Mouse (Mus musculus): ENCODE data around the gene Amy2a5. TPM values are rescaled to one million over a fixed set of nuclear protein-coding genes. Genes with fewer than 3 reads are reported as not detected.
"Not testable (repeated sequence)": the region's sequence is repeated elsewhere in the genome, so short reads cannot be mapped to it uniquely, and the experiment has no call there.

Amy2a5 gene
- 0.99 and 9.9 TPM in 2 replicates for polyA plus RNA-seq (2015; fragmentation: Nextera tagmentation; extraction: Ambion mirVana)

DNA sequence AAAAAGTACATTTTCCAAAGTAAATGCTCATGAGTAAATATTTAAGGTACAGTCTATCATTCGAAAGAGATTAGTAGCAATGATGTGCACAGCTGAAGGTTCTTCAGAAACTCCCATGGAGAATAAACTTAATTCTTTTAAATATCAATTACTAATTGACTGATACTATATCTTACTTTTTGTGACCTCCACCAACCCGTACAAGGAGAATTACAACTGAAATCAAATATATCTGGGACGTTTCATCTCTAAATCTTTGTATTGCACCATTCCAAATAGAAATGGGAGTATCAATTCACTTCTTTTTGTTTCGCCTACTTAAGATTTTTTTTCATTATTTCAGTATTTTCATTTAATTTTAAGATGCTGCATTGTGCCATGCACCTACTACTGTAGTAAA is at the start of gene Amy2a5:
TSS of gene Amy2a5 (minus strand) at position 101 of the 400 bp plus-strand sequence.
- H3K36me3 ChIP-seq (ENCODE audit: control insufficient read depth, insufficient read depth); H3K9me3 ChIP-seq (ENCODE audit: control insufficient read depth); H3K27me3 ChIP-seq (replicated peaks; ENCODE audit: control insufficient read depth, insufficient read depth, low read length); H3K9ac ChIP-seq (ENCODE audit: low read depth, low read length); H3K4me1 ChIP-seq (replicated peaks; ENCODE audit: control insufficient read depth, insufficient read depth, low read length); H3K4me3 ChIP-seq (ENCODE audit: low read depth, low read length); H3K27ac ChIP-seq (ENCODE audit: low read depth, low read length); H3K4me2 ChIP-seq (replicated peaks; ENCODE audit: low read depth); ATAC-seq: not testable (repeated sequence)
- no CpG with 5 or more reads among the region's 4 CpGs for WGBS

DNA sequence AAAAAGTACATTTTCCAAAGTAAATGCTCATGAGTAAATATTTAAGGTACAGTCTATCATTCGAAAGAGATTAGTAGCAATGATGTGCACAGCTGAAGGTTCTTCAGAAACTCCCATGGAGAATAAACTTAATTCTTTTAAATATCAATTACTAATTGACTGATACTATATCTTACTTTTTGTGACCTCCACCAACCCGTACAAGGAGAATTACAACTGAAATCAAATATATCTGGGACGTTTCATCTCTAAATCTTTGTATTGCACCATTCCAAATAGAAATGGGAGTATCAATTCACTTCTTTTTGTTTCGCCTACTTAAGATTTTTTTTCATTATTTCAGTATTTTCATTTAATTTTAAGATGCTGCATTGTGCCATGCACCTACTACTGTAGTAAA is 32.7 kb upstream of the Amy2a5 start, which contains the start of gene Amy2a4:
TSS of gene Amy2a4 (minus strand) at position 101 of the 400 bp plus-strand sequence.
- not testable (repeated sequence) for H3K4me1 ChIP-seq (replicated peaks; ENCODE audit: control insufficient read depth, insufficient read depth, low read length); ATAC-seq; H3K4me3 ChIP-seq (ENCODE audit: low read depth, low read length); H3K36me3 ChIP-seq (ENCODE audit: control insufficient read depth, insufficient read depth); H3K9me3 ChIP-seq (ENCODE audit: control insufficient read depth); H3K27me3 ChIP-seq (replicated peaks; ENCODE audit: control insufficient read depth, insufficient read depth, low read length); H3K27ac ChIP-seq (ENCODE audit: low read depth, low read length); H3K9ac ChIP-seq (ENCODE audit: low read depth, low read length); H3K4me2 ChIP-seq (replicated peaks; ENCODE audit: low read depth)
- WGBS = no CpG with 5 or more reads among the region's 4 CpGs

DNA sequence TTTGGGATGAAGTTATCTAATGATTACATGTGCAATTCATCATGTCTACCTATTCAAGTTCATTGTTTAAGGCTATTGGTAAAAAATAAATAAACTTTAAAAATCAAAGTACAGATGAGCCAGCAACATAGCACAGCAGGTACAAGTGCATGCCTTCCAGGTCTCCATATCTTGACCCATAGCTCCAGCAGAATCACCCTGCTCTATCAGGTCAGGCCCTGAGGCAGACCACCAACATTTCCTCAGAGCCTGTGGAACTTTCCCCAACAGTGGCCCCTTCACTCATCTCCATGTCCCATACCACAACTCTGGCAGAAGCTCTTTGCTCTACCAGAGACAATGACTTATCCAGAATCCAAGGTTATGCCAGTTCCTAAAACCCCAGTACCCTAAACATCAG is 21.6 kb upstream of the Amy2a5 start:
- not testable (repeated sequence) for H3K4me2 ChIP-seq (replicated peaks; ENCODE audit: low read depth); ATAC-seq; H3K36me3 ChIP-seq (ENCODE audit: control insufficient read depth, insufficient read depth); H3K27me3 ChIP-seq (replicated peaks; ENCODE audit: control insufficient read depth, insufficient read depth, low read length); H3K27ac ChIP-seq (ENCODE audit: low read depth, low read length); H3K9me3 ChIP-seq (ENCODE audit: control insufficient read depth); H3K9ac ChIP-seq (ENCODE audit: low read depth, low read length); H3K4me1 ChIP-seq (replicated peaks; ENCODE audit: control insufficient read depth, insufficient read depth, low read length); H3K4me3 ChIP-seq (ENCODE audit: low read depth, low read length)

GRCm38 (mm10) chr3:113279586-113279985 is 20.9 kb upstream of the Amy2a5 start:
- ATAC-seq; H3K9ac ChIP-seq (ENCODE audit: low read depth, low read length); H3K4me1 ChIP-seq (replicated peaks; ENCODE audit: control insufficient read depth, insufficient read depth, low read length): not testable (repeated sequence)

DNA sequence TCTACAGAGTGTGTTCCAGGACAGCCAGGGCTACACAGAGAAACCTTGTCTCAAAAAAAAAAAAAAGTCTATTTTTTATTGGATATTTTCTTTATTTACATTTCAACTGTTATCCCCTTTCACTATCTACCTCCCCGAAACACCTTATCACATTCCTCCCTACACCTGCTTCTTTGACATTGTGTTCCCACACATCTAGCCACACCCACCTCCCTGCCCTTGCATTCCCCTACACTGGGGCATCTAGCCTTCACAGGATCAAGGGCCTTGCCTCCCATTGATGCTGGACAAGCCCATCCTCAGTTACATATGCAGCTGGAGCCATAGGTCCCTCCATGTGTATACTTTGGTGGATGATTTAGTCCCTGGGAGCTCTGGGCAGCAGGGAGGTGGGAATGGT is 31.5 kb downstream of the Amy2a5 start:
- 71% methylated on average over 1 of the region's 1 CpGs for WGBS
- Histone ChIP-seq H3K9ac (ENCODE audit: low read depth, low read length) (no peak overlapping the region), H3K4me1 (replicated peaks; ENCODE audit: control insufficient read depth, insufficient read depth, low read length) (no peaks in the 10 kb centered on the region), H3K4me3 (ENCODE audit: low read depth, low read length) (no peak overlapping the region), H3K9me3 (ENCODE audit: control insufficient read depth) (no peaks in the 10 kb centered on the region), H3K27me3 (replicated peaks; ENCODE audit: control insufficient read depth, insufficient read depth, low read length) (no peaks in the 10 kb centered on the region), H3K36me3 (ENCODE audit: control insufficient read depth, insufficient read depth) (no peaks in the 10 kb centered on the region), H3K27ac (ENCODE audit: low read depth, low read length) (no peak overlapping the region), H3K4me2 (replicated peaks; ENCODE audit: low read depth) (no peak overlapping the region)
- no peak for ATAC-seq
- no peak for TF ChIP-seq CTCF (IDR thresholded peaks at IDR 0.05; ENCODE audit: low read depth)

More at GRCm38 (mm10) chr3:113279586-113279985, 20.9 kb upstream of the Amy2a5 start:
- not testable (repeated sequence) for H3K27ac ChIP-seq (ENCODE audit: low read depth, low read length); H3K9me3 ChIP-seq (ENCODE audit: control insufficient read depth); H3K27me3 ChIP-seq (replicated peaks; ENCODE audit: control insufficient read depth, insufficient read depth, low read length); H3K4me2 ChIP-seq (replicated peaks; ENCODE audit: low read depth); H3K4me3 ChIP-seq (ENCODE audit: low read depth, low read length); H3K36me3 ChIP-seq (ENCODE audit: control insufficient read depth, insufficient read depth)

Other genes starting within 250 kb of the Amy2a5 start
- 6.1 and 12.0 TPM in 2 replicates for gene Amy2a4, start 32.6 kb upstream of the Amy2a5 start, polyA plus RNA-seq (2015; fragmentation: Nextera tagmentation; extraction: Ambion mirVana)
- 6.1 and 12.0 TPM in 2 replicates for gene Amy2a3, start 65.2 kb upstream of the Amy2a5 start, polyA plus RNA-seq (2015; fragmentation: Nextera tagmentation; extraction: Ambion mirVana)
- 6.1 and 12.0 TPM in 2 replicates for gene Amy2a2, start 97.8 kb upstream of the Amy2a5 start, polyA plus RNA-seq (2015; fragmentation: Nextera tagmentation; extraction: Ambion mirVana)